Mouse (Mus musculus) kidney, adult 2 months (tissue): ENCODE measurements around the gene Oas1g. TPM values are rescaled to one million over a fixed set of nuclear protein-coding genes. Genes with fewer than 3 reads are reported as not detected.
"Not testable (repeated sequence)": the region's sequence is repeated elsewhere in the genome, so short reads cannot be mapped to it uniquely, and the experiment has no call there.

Experiments
- DNase-seq: peaks from one replicate; pipeline ENCODE4 v3.0.0; 2021
- H3K27ac ChIP-seq: fragments of 200-500 bp; 2 replicates; pipeline ENCODE4 v1.5.1; 2012; ENCODE audit warnings: low read depth, low read length, control low read depth, inconsistent platforms; ENCODE audit not compliant: insufficient read depth
- H3K27me3 ChIP-seq: fragments of 200-500 bp; replicated peaks from 2 replicates; pipeline ENCODE4 v1.6.1; 2012; ENCODE audit warnings: mild to moderate bottlenecking, moderate library complexity, low read length, inconsistent platforms; ENCODE audit not compliant: control insufficient read depth, insufficient read depth
- H3K36me3 ChIP-seq: fragments of 200-500 bp; 2 replicates; pipeline ENCODE4 v1.6.1; 2012; ENCODE audit warnings: mild to moderate bottlenecking, moderate library complexity, low read length, inconsistent platforms; ENCODE audit not compliant: control insufficient read depth, insufficient read depth
- H3K4me1 ChIP-seq: fragments of 200-500 bp; 2 replicates; pipeline ENCODE4 v1.6.1; 2011; ENCODE audit warnings: low read length; ENCODE audit not compliant: control insufficient read depth, insufficient read depth
- H3K4me3 ChIP-seq: fragments of 200-500 bp; 2 replicates; pipeline ENCODE4 v1.5.1; 2011; ENCODE audit warnings: mild to moderate bottlenecking, low read depth, low read length, control low read depth; ENCODE audit not compliant: insufficient read depth
- CTCF ChIP-seq: fragments of 200-500 bp; conservative IDR thresholded peaks from 2 replicates; pipeline ENCODE4 v1.5.1; 2011; ENCODE audit warnings: low read depth, mild to moderate bottlenecking, control low read depth, low read length, moderate library complexity, mixed read lengths; ENCODE audit not compliant: insufficient read depth, insufficient read length
- POLR2A ChIP-seq: fragments of 200-500 bp; IDR thresholded peaks from one replicate; pipeline ENCODE4 v1.6.1; 2011; ENCODE audit warnings: low read depth, low read length, control low read depth
- WGBS: fragments of 180-500 bp; shearing (Covaris S2); methylation state at CpG from one replicate; pipeline ENCODE4 v1.1.7; 2018; 5-methylcytosine and 5-hydroxymethylcytosine counted together
- polyA plus RNA-seq: library from polyadenylated mRNA; depleted of rRNA; stranded (reverse); fragments of >200 nt; gene quantifications from 2 replicates; pipeline ENCODE4 v1.2.3, GENCODE M21; 2012; rRNA removed

The Oas1g gene
- polyA plus RNA-seq, result 2.5 and 2.7 TPM in 2 replicates

DNA sequence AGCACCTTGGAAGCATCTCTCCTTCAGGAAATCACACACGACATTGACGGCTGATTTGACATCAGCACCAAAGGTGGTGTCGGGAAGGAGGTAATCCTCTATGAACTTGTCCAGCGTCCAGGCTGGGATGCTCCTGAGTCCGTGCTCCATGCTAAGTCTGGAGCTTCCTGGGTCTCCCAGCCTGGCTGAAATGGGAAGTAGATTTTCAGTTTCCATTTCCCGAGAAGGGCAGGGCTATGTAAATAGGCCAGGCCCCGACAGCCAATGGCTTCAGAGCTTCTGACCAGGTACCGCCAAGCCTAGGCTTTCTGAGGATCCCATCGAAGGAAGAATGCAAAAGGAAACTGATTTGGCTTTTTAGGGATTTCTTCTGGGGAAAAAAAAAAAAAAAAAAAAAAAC lies at the start of gene Oas1g:
Oas1g (minus strand) TSS at position 201 of the 400 bp plus-strand sequence.
- not testable (repeated sequence) for DNase-seq, H3K27ac ChIP-seq, H3K36me3 ChIP-seq, H3K27me3 ChIP-seq, H3K4me1 ChIP-seq, H3K4me3 ChIP-seq
- WGBS, result 23% methylated on average over 6 of the region's 9 CpGs

DNA sequence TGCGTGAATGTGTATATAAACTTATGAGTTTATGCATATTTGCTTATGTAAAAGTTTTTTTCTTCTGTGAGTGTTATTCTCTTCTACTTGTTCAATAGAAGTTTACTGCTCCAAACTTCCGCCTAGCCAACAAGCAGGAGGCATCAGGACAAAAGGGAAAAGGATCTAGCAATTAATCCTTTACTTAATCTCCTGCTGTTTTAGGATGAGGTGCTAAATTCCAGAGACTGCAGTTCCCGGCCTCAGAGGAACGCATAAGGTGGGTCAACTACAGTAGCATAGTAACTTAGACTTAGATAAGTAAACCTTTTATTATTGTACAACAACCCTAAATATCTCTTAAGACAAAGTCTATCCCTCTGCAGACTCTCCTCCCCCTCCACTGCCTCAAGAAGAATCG lies 46.6 kb upstream of the Oas1g start:
- TF ChIP-seq POLR2A (no peak), CTCF (no peak)
- Histone ChIP-seq H3K4me1 (no peaks in the 10 kb centered on the region), H3K4me3 (no peak overlapping the region), H3K27me3 (no peaks in the 10 kb centered on the region), H3K36me3 (no peaks in the 10 kb centered on the region), H3K27ac (no peak overlapping the region)
- WGBS, result 27% methylated on average over 5 of the region's 5 CpGs
- no peak for DNase-seq

DNA sequence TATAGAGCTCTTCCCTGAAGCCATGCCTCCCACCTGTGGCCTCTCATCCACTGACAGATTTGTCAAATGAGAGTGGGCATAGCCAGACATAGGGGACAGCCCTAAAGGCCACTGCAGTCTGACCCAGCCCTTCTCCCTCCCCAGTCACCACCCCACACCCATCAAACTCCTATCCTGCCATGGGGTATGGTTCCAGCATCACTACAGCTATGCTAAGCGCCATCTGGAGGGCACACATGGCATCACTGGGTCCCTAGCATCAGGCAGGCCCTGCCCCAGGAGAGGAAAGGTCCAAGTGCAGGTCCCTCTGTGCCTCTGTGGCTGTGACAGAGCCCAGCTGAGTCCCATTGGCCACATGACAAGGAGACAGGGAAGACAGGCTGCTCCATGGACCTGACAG lies 39.6 kb upstream of the Oas1g start:
- WGBS, result 15% methylated on average over 1 of the region's 1 CpGs

DNA sequence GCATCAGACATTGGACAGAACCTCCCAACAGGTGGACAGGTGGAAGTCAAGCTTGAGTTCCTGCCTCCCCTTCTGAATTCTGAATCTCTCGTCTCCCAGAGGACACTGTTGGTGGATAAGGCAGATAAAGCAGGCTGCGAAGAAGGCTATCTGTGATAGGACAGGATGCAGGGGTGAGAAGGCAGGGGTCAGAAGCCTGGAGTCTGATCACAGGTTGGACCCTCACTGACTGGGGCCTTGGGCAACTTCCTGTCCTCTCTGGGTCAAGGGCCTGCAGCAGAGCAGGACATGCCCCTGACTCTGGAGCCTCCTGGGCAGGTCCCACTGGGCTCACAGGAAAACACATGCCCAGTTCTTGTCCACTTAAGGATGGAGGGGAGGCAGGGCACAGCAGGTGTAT lies 38.9 kb upstream of the Oas1g start:
- DNase-seq, H3K27ac ChIP-seq, H3K4me3 ChIP-seq, H3K36me3 ChIP-seq, H3K27me3 ChIP-seq, H3K4me1 ChIP-seq: not testable (repeated sequence)
- WGBS, result 44% methylated on average over 2 of the region's 2 CpGs

More for the DNA sequence above, 39.6 kb upstream of the Oas1g start:
- H3K27me3 ChIP-seq, result no peaks in the 10 kb centered on the region
- no peak overlapping the region for H3K4me3 ChIP-seq
- no peaks in the 10 kb centered on the region for H3K36me3 ChIP-seq
- H3K4me1 ChIP-seq, result no peaks in the 10 kb centered on the region
- TF ChIP-seq CTCF (peak; percentile 41; the same call in 1 of the 2 replicates), POLR2A (no peak)
- no peak overlapping the region for H3K27ac ChIP-seq
- peak; percentile 6 for DNase-seq

DNA sequence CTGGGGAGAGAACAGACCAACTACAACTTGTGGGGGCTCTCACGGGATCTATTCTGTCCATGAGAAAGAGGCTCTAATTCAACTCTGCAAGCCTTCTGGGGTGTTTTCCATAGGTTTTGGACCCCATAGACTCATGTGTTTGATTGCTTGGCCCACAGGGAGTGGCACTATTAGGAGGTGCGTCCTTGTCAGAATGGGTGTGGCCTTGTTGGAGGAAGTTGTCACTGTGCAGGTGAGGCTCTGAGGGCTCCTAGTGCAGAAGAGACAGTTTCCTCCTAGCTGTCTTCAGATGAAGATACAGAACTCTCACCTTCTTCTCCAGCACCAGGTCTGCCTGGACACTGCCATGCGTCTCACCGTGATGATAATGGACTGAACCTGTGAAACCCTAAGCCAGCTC lies 37.1 kb upstream of the Oas1g start:
- not testable (repeated sequence) for H3K4me3 ChIP-seq, H3K4me1 ChIP-seq, H3K27ac ChIP-seq, DNase-seq, H3K36me3 ChIP-seq, H3K27me3 ChIP-seq
- 82% methylated on average over 4 of the region's 4 CpGs for WGBS

DNA sequence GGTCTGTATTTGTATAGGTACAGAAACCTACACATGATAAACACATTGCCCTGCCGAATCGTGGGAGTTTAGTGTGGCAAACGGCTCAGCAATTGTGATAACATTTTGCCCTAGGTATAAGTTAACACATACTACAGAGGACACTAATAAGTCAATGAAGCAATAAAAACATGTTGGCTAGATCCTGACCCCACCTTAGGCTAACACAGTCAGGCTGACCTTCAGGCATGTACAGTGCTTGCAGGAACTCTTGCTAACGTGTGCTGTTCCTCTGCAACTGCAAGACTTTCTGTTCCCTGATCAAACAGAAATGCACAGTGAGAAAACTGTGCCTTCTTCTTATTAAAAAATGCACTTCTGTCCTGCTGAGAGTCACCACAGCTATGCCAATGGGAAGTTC lies 36.6 kb upstream of the Oas1g start:
- TF ChIP-seq POLR2A (no peak), CTCF (no peak)
- Histone ChIP-seq H3K4me1 (no peaks in the 10 kb centered on the region), H3K27me3 (no peaks in the 10 kb centered on the region), H3K4me3 (no peak overlapping the region), H3K27ac (no peak overlapping the region), H3K36me3 (no peaks in the 10 kb centered on the region)
- WGBS, result 55% methylated on average over 4 of the region's 4 CpGs
- no peak for DNase-seq

DNA sequence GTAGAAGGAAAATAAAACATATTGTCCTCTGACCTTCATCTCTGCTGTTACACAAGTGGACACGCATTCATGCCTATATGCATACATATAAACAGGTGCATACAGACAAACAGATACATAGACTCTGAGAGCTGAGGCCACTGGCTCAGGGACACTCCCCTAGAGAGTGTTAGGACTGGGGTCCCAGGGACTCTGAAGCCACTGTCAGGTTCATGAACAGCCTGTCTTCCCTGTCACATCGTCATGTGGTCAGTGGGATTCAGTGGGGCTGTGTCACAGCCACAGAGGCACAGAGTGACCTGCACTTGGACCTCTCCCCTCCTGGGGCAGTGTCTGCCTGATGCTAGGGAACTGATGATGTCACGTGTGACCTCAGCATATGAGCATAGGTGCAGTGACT lies 32.9 kb upstream of the Oas1g start:
- 75% methylated on average over 3 of the region's 3 CpGs for WGBS
- no peak for TF ChIP-seq CTCF
- TF ChIP-seq POLR2A, result no peak
- H3K27ac ChIP-seq, result no peak overlapping the region
- H3K36me3 ChIP-seq, result no peaks in the 10 kb centered on the region
- H3K27me3 ChIP-seq, result no peaks in the 10 kb centered on the region
- H3K4me1 ChIP-seq, result no peaks in the 10 kb centered on the region
- H3K4me3 ChIP-seq, result no peak overlapping the region
- no peak for DNase-seq

DNA sequence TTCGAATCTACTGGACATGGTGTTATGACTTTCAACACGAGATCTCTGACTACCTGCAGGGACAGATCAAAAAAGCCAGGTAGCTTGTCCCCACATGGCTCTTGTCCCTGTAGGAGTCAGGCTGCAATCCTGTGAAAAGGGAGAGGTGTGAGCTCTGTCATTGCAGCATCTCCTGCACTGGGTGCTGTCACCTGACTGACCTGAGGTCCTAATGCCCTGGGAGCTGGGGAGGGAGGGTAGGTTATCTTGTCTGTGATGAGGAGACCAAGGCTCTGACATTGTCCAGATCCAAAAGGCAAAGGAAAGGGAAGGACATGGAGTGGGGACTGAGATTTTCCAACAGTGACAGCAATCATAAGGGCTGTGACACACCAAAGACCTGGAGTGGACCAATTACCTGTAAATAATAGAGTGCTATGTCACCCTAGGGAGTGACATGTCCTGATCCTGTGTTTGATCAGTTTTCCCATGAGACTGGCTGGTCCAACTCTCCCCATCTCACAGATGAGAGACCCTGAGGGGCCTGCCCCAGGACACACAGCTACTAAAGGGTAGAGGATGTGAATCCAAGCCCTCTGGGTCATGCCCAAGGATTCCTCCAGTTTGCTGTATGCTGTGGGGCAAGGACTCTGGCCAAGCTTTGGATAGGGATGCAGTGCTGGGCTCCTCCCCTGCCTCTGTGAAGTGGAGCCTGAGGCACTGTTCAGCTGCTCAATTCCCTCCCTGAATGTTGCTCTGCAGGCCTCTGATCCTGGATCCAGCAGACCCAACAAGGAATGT lies 31.9 kb upstream of the Oas1g start:
- H3K4me1 ChIP-seq, H3K27me3 ChIP-seq, H3K27ac ChIP-seq, H3K4me3 ChIP-seq, DNase-seq, H3K36me3 ChIP-seq: not testable (repeated sequence)
- 69% methylated on average over 2 of the region's 2 CpGs for WGBS

DNA sequence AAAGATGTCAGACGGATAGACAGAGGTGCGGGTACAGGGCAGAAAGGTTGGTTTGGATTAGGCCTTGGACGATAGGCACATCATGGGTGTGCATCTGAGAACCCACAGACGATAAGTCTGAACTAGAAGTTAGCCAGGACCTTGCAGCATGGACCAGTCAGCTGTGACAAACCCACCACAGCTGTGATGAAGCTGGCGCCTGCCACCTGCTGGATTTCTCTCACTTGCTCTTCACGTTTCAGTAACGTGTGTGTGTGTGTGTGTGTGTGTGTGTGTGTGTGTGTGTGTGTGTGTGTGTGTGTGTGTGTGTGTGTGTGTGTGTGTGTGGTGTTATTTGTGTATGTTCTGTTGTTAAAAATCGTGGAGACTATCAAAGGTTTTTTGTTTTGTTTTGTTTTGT lies 26.8 kb upstream of the Oas1g start, which contains the start of gene Oas1d:
Oas1d (plus strand) TSS at position 333 of the 400 bp plus-strand sequence.
- not testable (repeated sequence) for H3K36me3 ChIP-seq, H3K4me1 ChIP-seq, H3K27ac ChIP-seq, H3K4me3 ChIP-seq, H3K27me3 ChIP-seq, DNase-seq
- WGBS, result 31% methylated on average over 8 of the region's 8 CpGs
